Mouse (Mus musculus) layer of hippocampus, postnatal 14 days (tissue): ENCODE measurements at regions not wholly inside any gene's neighbourhood (a gene's known extent, or its start where the extent isn't known, plus 50 kb on each side); places are given as distances from the start of the nearest gene placed in this dataset.

ENCODE experiments used
- DNase-seq, 2 experiments: peaks; one replicate each; pipeline ENCODE4 v3.0.0; 2021 to 2022; ENCODE audit warnings: low spot score in 2 of 2, mixed read lengths in 1 of 2

GRCm38 (mm10) chr8:109151711-109152110 is 342.1 kb upstream of the Pmfbp1 start:
- no peak for DNase-seq

GRCm38 (mm10) chr8:109155489-109155888 is 338.3 kb upstream of the Pmfbp1 start:
- DNase-seq = no peak

GRCm38 (mm10) chr8:109156016-109156415 is 337.8 kb upstream of the Pmfbp1 start:
- DNase-seq = no peak

GRCm38 (mm10) chr8:109172701-109173100 is 321.1 kb upstream of the Pmfbp1 start:
- peak in 1 of 2 experiments; percentile 0 for DNase-seq

GRCm38 (mm10) chr8:109185558-109186198 is 308.1 kb upstream of the Pmfbp1 start:
- DNase-seq = peak; percentile 62 to 67

- DNase-seq = no peak
Observed at GRCm38 (mm10) chr8:109187617-109188016, 306.2 kb upstream of the Pmfbp1 start.

- no peak for DNase-seq
Observed at GRCm38 (mm10) chr8:109214247-109214646, 279.6 kb upstream of the Pmfbp1 start.

GRCm38 (mm10) chr8:109216318-109216717 is 277.5 kb upstream of the Pmfbp1 start:
- DNase-seq = no peak

- no peak for DNase-seq
Observed at GRCm38 (mm10) chr8:109217326-109217725, 276.5 kb upstream of the Pmfbp1 start.

- DNase-seq = no peak
Observed at GRCm38 (mm10) chr8:109232281-109233234, 261.3 kb upstream of the Pmfbp1 start.

- no peak for DNase-seq
Observed at GRCm38 (mm10) chr8:109245526-109245925, 248.3 kb upstream of the Pmfbp1 start.

- peak in 1 of 2 experiments; percentile 46 for DNase-seq
Observed at GRCm38 (mm10) chr8:109247875-109248274, 246.0 kb upstream of the Pmfbp1 start.

- no peak for DNase-seq
Observed at GRCm38 (mm10) chr8:109248356-109248755, 245.5 kb upstream of the Pmfbp1 start.

GRCm38 (mm10) chr8:109249256-109249655 is 244.6 kb upstream of the Pmfbp1 start:
- DNase-seq = no peak

- no peak for DNase-seq
Observed at GRCm38 (mm10) chr8:109249691-109250090, 244.1 kb upstream of the Pmfbp1 start.

- DNase-seq = no peak
Observed at GRCm38 (mm10) chr8:109250551-109250950, 243.3 kb upstream of the Pmfbp1 start.

GRCm38 (mm10) chr8:109251360-109251798 is 242.4 kb upstream of the Pmfbp1 start:
- DNase-seq = peak; percentile 53 to 60

GRCm38 (mm10) chr8:109252404-109252803 is 241.4 kb upstream of the Pmfbp1 start:
- no peak for DNase-seq

GRCm38 (mm10) chr8:109279129-109279528 is 214.7 kb upstream of the Pmfbp1 start:
- DNase-seq = peak; percentile 7 to 11

- no peak for DNase-seq
Observed at GRCm38 (mm10) chr8:109280540-109280939, 213.3 kb upstream of the Pmfbp1 start.

- DNase-seq = no peak
Observed at GRCm38 (mm10) chr8:109281598-109281997, 212.2 kb upstream of the Pmfbp1 start.
